8 mouse cellular contexts compared by ENCODE assay signal in the genomic region with DNA sequence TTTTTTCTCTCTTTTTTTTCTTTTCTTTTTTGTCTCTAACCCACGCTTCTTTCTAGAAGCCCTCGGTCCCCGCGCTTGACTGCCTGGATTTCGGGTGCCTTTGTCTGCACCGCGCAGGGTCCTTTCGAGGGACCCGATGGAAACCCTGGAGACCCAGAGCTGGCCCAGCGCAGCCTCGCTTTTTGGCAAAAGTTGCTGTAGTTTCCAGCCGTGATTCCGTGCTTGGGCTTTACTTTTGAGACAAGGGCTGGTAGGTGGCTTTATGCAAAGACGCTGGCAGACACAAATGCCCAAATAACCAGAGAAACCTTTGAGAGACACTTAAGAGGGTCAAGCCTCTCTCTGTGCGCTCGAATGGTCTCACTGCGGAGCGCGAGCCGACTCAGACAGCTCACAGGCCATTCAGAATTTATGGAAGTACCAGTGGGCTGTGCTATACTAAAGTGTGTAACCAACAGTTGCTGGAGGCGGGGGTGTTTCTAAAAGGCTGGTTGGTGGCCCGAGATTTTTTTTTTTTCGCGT. TPM values are rescaled to one million over a fixed set of nuclear protein-coding genes. Genes with fewer than 3 reads are reported as not detected.
DNase-seq lines count a peak whose midpoint lies in the region; ATAC-seq and TF ChIP-seq lines count a peak whose summit lies in the region.

No protein-coding gene starts in this region.

- no peak for DNase-seq in kidney, adult 9 months
- peak; percentile 56 for DNase-seq in embryo, embryonic 10.5 days (ENCODE audit: low spot score)
- DNase-seq in hindbrain, postnatal 0 days (ENCODE audit: low spot score): peak; percentile 10
- no peak for DNase-seq in gastrocnemius, postnatal 14 days
- DNase-seq in thymus, postnatal 36 days: no peak
- no peak for DNase-seq in right cerebral cortex, adult 18-20 months

- no peak overlapping the region for H3K27ac ChIP-seq in kidney, embryonic 16.5 days (ENCODE audit: low read length)
- H3K27ac ChIP-seq in hindbrain, postnatal 0 days: no peak overlapping the region

- peak overlapping the region; percentile 58 for H3K4me3 ChIP-seq in kidney, embryonic 16.5 days (ENCODE audit: low read length)
- peak overlapping the region; percentile 41 for H3K4me3 ChIP-seq in hindbrain, postnatal 0 days (ENCODE audit: low read length)
- no peak overlapping the region for H3K4me3 ChIP-seq in myocyte

- TF ChIP-seq CTCF in hindbrain, postnatal 0 days (IDR thresholded peaks at IDR 0.05; ENCODE audit: low read depth): no peak

- peak overlapping the region; percentile 41; the same call in 1 of the 2 replicates for H3K9ac ChIP-seq in kidney, embryonic 16.5 days (replicated peaks; ENCODE audit: low read length)
- H3K9ac ChIP-seq in hindbrain, postnatal 0 days (replicated peaks; ENCODE audit: low read length): no peak overlapping the region

- 4% methylated on average over 24 of the region's 24 CpGs for WGBS in kidney, embryonic 16.5 days
- 7% methylated on average over 24 of the region's 24 CpGs for WGBS in hindbrain, postnatal 0 days

- no peaks in the 10 kb centered on the region for H3K79me2 ChIP-seq in myocyte (ENCODE audit: control insufficient read depth, insufficient read depth)

- no peaks in the 10 kb centered on the region for H3K9me3 ChIP-seq in kidney, embryonic 16.5 days (ENCODE audit: low read length)
- H3K9me3 ChIP-seq in hindbrain, postnatal 0 days (ENCODE audit: low read length): no peaks in the 10 kb centered on the region

- H3K4me2 ChIP-seq in kidney, embryonic 16.5 days (replicated peaks; ENCODE audit: low read depth, low read length): peak overlapping the region; percentile 85
- peak overlapping the region; percentile 78 for H3K4me2 ChIP-seq in hindbrain, postnatal 0 days (ENCODE audit: low read depth, low read length)
- peak overlapping the region; percentile 79 for H3K4me2 ChIP-seq in myocyte (ENCODE audit: low read depth)

- H3K4me1 ChIP-seq in kidney, embryonic 16.5 days (ENCODE audit: insufficient read depth, low read length): peaks cover 15% of the 10 kb centered on the region
- H3K4me1 ChIP-seq in hindbrain, postnatal 0 days (ENCODE audit: insufficient read depth, low read length): no peaks in the 10 kb centered on the region

- no peak overlapping the region for H3ac ChIP-seq in myocyte (ENCODE audit: control insufficient read depth, insufficient read length)

- peaks cover 23% of the 10 kb centered on the region for H3K27me3 ChIP-seq in kidney, embryonic 16.5 days (ENCODE audit: insufficient read depth, low read length)
- peaks cover 25% of the 10 kb centered on the region for H3K27me3 ChIP-seq in hindbrain, postnatal 0 days (ENCODE audit: insufficient read depth, low read length)
- H3K27me3 ChIP-seq in myocyte (ENCODE audit: control insufficient read depth, insufficient read depth, insufficient read length): peaks cover 22% of the 10 kb centered on the region

- TF ChIP-seq POLR2A in myocyte (IDR thresholded peaks at IDR 0.05; ENCODE audit: insufficient read length, low read depth): no peak

- intact Hi-C loops in gastrocnemius, postnatal 14 days (cut with DNase I; ENCODE audit: low total_unique reads): loop anchor here (5.0 kb wide), 1 partner anchor 94 kb away; no protein-coding TSS in a partner anchor

- no peaks in the 10 kb centered on the region for H3K36me3 ChIP-seq in kidney, embryonic 16.5 days (ENCODE audit: insufficient read depth, low read length)
- no peaks in the 10 kb centered on the region for H3K36me3 ChIP-seq in hindbrain, postnatal 0 days (ENCODE audit: insufficient read depth, low read length)
- no peaks in the 10 kb centered on the region for H3K36me3 ChIP-seq in myocyte (ENCODE audit: control insufficient read depth, insufficient read depth)

- ATAC-seq in kidney, embryonic 16.5 days (ENCODE audit: low FRiP score, low TSS enrichment): no peak
- ATAC-seq in hindbrain, postnatal 0 days: no peak

TF ChIP-seq in myocyte, 11 proteins besides CTCF, POLR2A, EP300 and RAD21:
- TF ChIP-seq POLR2AphosphoS2 (IDR thresholded peaks at IDR 0.05; ENCODE audit: insufficient read length, low read depth): no peak

RNA-seq across cellular contexts. Expression of gene Slc6a4, which starts 0.4 kb away (rescaled TPM):
- polyA plus RNA-seq in kidney, embryonic 16.5 days (2015; fragmentation: Nextera tagmentation; extraction: Ambion mirVana): 2.8 and 3.6 TPM in 2 replicates
- total RNA-seq in hindbrain, postnatal 0 days (2014; rRNA removed): 23.9 and 28.0 TPM in 2 replicates
- polyA plus RNA-seq in hindbrain, postnatal 0 days (2015; fragmentation: Nextera tagmentation; extraction: Ambion mirVana): 12.4 and 17.6 TPM in 2 replicates
- not detected for polyA plus RNA-seq in myocyte (2012; fragmentation: generic; extraction: Trizol)
- total RNA-seq in gastrocnemius, postnatal 14 days (2021): under 1 TPM; 0.40 to 0.49 TPM

Comparison
In these comparisons a context has a peak if more than half of its experiments do, and no peak if none do; other contexts are left out.
1. DNase-seq: peak in embryo, embryonic 10.5 days (single experiment) and hindbrain, postnatal 0 days (single experiment); none in kidney, adult 9 months (single experiment), gastrocnemius, postnatal 14 days (single experiment), thymus, postnatal 36 days (0 of 2) and right cerebral cortex, adult 18-20 months (single experiment).
2. Peak in every context shown above with its lines, with median percentiles within 50 percentile points of each other: H3K4me2 ChIP-seq.